Mouse (Mus musculus) C2C12 (cell line): Measurements from ENCODE around the gene Dio1.

ENCODE experiments used
- CTCF ChIP-seq: IDR thresholded peaks from one replicate; pipeline ENCODE4 v1.5.1; 2011; ENCODE audit not compliant: control insufficient read depth, insufficient read depth, insufficient read length
- MAX ChIP-seq: IDR thresholded peaks from one replicate; pipeline ENCODE4 v1.6.1; 2011; ENCODE audit warnings: mild to moderate bottlenecking, control low read depth

GRCm38 (mm10) chr4:107252522-107252921, 54.4 kb downstream of the Dio1 start:
- no peak for TF ChIP-seq CTCF
- TF ChIP-seq MAX, result no peak
